Mouse (Mus musculus) bone marrow macrophage, adult 2 months (primary cell): ENCODE measurements around the gene Sympk. TPM values are rescaled to one million over a fixed set of nuclear protein-coding genes. Genes with fewer than 3 reads are reported as not detected.

Source experiments
- H3K27ac ChIP-seq: 2 replicates; pipeline ENCODE4 v1.5.1; 2012; ENCODE audit warnings: low read depth, low read length; ENCODE audit not compliant: insufficient read depth
- H3K4me1 ChIP-seq: 2 replicates; pipeline ENCODE4 v1.6.1; 2012; ENCODE audit warnings: low read length; ENCODE audit not compliant: control insufficient read depth, insufficient read depth
- H3K4me3 ChIP-seq: 2 replicates; pipeline ENCODE4 v1.5.1; 2012; ENCODE audit warnings: mild to moderate bottlenecking, low read length, moderate library complexity; ENCODE audit not compliant: insufficient read depth
- CTCF ChIP-seq: IDR thresholded peaks from 2 replicates; pipeline ENCODE4 v1.5.1; 2012; ENCODE audit warnings: low read depth, mild to moderate bottlenecking, low read length, moderate library complexity
- POLR2A ChIP-seq: IDR thresholded peaks from 2 replicates; pipeline ENCODE4 v1.6.1; 2012; ENCODE audit warnings: mild to moderate bottlenecking, low read depth, low read length, borderline replicate concordance
- polyA plus RNA-seq: library from polyadenylated mRNA; stranded (reverse); fragments of >200 nt; gene quantifications from 2 replicates; pipeline ENCODE4 v1.2.4, GENCODE M21; 2012; ENCODE audit not compliant: missing spikeins, insufficient read depth, insufficient read length

Sympk gene
- polyA plus RNA-seq, 1 experiment, result 64.4 TPM

GRCm38 (mm10) chr7:19006476-19006875 is 17.7 kb upstream of the Sympk start:
- Histone ChIP-seq H3K4me3 (no peak overlapping the region), H3K27ac (no peak overlapping the region), H3K4me1 (peaks cover 10% of the 10 kb centered on the region)
- TF ChIP-seq POLR2A (no peak), CTCF (peak; percentile 99)

GRCm38 (mm10) chr7:19007026-19007977 is 16.9 kb upstream of the Sympk start:
- H3K4me1 ChIP-seq, result peaks cover 3% of the 10 kb centered on the region; the same call in 1 of the 2 replicates
- no peak overlapping the region for H3K4me3 ChIP-seq
- TF ChIP-seq POLR2A (no peak), CTCF (no peak)
- H3K27ac ChIP-seq, result no peak overlapping the region

GRCm38 (mm10) chr7:19010581-19010980 is 13.6 kb upstream of the Sympk start:
- Histone ChIP-seq H3K4me3 (no peak overlapping the region), H3K4me1 (no peaks in the 10 kb centered on the region), H3K27ac (no peak overlapping the region)
- TF ChIP-seq CTCF (no peak), POLR2A (no peak)

- no peaks in the 10 kb centered on the region for H3K4me1 ChIP-seq
- TF ChIP-seq CTCF (no peak), POLR2A (no peak)
- no peak overlapping the region for H3K4me3 ChIP-seq
- H3K27ac ChIP-seq, result no peak overlapping the region
These were observed 12.1 kb upstream of the Sympk start for GRCm38 (mm10) chr7:19012025-19012621.

GRCm38 (mm10) chr7:19012882-19013281 is 11.3 kb upstream of the Sympk start:
- Histone ChIP-seq H3K4me3 (no peak overlapping the region), H3K4me1 (no peaks in the 10 kb centered on the region), H3K27ac (no peak overlapping the region)
- TF ChIP-seq CTCF (no peak), POLR2A (no peak)

GRCm38 (mm10) chr7:19014452-19014851 is 9.7 kb upstream of the Sympk start:
- no peaks in the 10 kb centered on the region for H3K4me1 ChIP-seq
- TF ChIP-seq POLR2A, result no peak
- TF ChIP-seq CTCF, result no peak
- H3K27ac ChIP-seq, result no peak overlapping the region
- H3K4me3 ChIP-seq, result no peak overlapping the region

- H3K27ac ChIP-seq, result no peak overlapping the region
- H3K4me1 ChIP-seq, result no peaks in the 10 kb centered on the region
- no peak overlapping the region for H3K4me3 ChIP-seq
- no peak for TF ChIP-seq POLR2A
- TF ChIP-seq CTCF, result no peak
These were observed 8.1 kb upstream of the Sympk start for GRCm38 (mm10) chr7:19016042-19016441.

GRCm38 (mm10) chr7:19017909-19018308 is 6.3 kb upstream of the Sympk start:
- TF ChIP-seq POLR2A (no peak), CTCF (no peak)
- H3K4me3 ChIP-seq, result no peak overlapping the region
- no peaks in the 10 kb centered on the region for H3K4me1 ChIP-seq
- no peak overlapping the region for H3K27ac ChIP-seq

GRCm38 (mm10) chr7:19021048-19021447 is 3.1 kb upstream of the Sympk start:
- TF ChIP-seq CTCF, result no peak
- no peak for TF ChIP-seq POLR2A
- no peak overlapping the region for H3K4me3 ChIP-seq
- H3K27ac ChIP-seq, result no peak overlapping the region
- H3K4me1 ChIP-seq, result peaks cover 7% of the 10 kb centered on the region; the same call in 1 of the 2 replicates

GRCm38 (mm10) chr7:19022189-19022958 is 1.8 kb upstream of the Sympk start:
- peaks cover 17% of the 10 kb centered on the region for H3K4me1 ChIP-seq
- no peak for TF ChIP-seq POLR2A
- no peak for TF ChIP-seq CTCF
- no peak overlapping the region for H3K4me3 ChIP-seq
- no peak overlapping the region for H3K27ac ChIP-seq
